Mouse (Mus musculus) MEL (cell line): Measurements from ENCODE around the gene Cntn2. TPM values are rescaled to one million over a fixed set of nuclear protein-coding genes. Genes with fewer than 3 reads are reported as not detected.

Experiments
- DNase-seq: peaks from one replicate; pipeline ENCODE4 v3.0.0; 2011; ENCODE audit warnings: low read depth, low spot score
- H3K27ac ChIP-seq: 2 replicates; pipeline ENCODE4 v1.5.1; 2012; ENCODE audit warnings: low read depth, mild to moderate bottlenecking, control low read depth, low read length, moderate library complexity; ENCODE audit not compliant: control insufficient read depth
- H3K27me3 ChIP-seq, 2 experiments: fragments of 150-350 bp in 1 of 2; sonication (generic) in 1 of 2; 2 replicates each; pipeline ENCODE4 v1.6.1; 2012; ENCODE audit warnings: low read length in 2 of 2, mild to moderate bottlenecking in 2 of 2, improper control_type of control experiment in 1 of 2, moderate library complexity in 1 of 2; ENCODE audit not compliant: insufficient read depth in 2 of 2, control insufficient read depth in 1 of 2
- H3K36me3 ChIP-seq, 2 experiments: 2 replicates each; pipeline ENCODE4 v1.6.1; 2012 to 2014; ENCODE audit warnings: low read length in 2 of 2, improper control_type of control experiment in 1 of 2, inconsistent platforms in 1 of 2, mild to moderate bottlenecking in 1 of 2; ENCODE audit not compliant: insufficient read depth in 2 of 2, control insufficient read depth in 1 of 2
- H3K4me1 ChIP-seq, 2 experiments: fragments of 150-350 bp in 1 of 2; sonication (generic) in 1 of 2; 2 replicates each; pipeline ENCODE4 v1.6.1; 2012; ENCODE audit warnings: low read length in 2 of 2, improper control_type of control experiment in 1 of 2, mild to moderate bottlenecking in 1 of 2; ENCODE audit not compliant: insufficient read depth in 2 of 2, control insufficient read depth in 1 of 2
- H3K4me3 ChIP-seq, 2 experiments: fragments of 150-350 bp in 1 of 2; sonication (generic) in 1 of 2; 2 replicates each; pipeline ENCODE4 v1.5.1; 2012; ENCODE audit warnings: low read depth in 2 of 2, low read length in 2 of 2, mild to moderate bottlenecking in 2 of 2, moderate library complexity in 2 of 2, control low read depth in 1 of 2, improper control_type of control experiment in 1 of 2; ENCODE audit not compliant: control insufficient read depth in 1 of 2, insufficient read depth in 1 of 2
- H3K79me2 ChIP-seq: 2 replicates; pipeline ENCODE4 v1.6.1; 2012; ENCODE audit warnings: mild to moderate bottlenecking, low read length, moderate library complexity; ENCODE audit not compliant: control insufficient read depth, poor library complexity, insufficient read depth
- H3K9ac ChIP-seq: 2 replicates; pipeline ENCODE4 v1.6.1; 2012; ENCODE audit warnings: low read depth, mild to moderate bottlenecking, control low read depth, low read length, moderate library complexity; ENCODE audit not compliant: control insufficient read depth, poor library complexity, severe bottlenecking
- H3K9me3 ChIP-seq: fragments of 150-350 bp; sonication (generic); replicated peaks from 2 replicates; pipeline ENCODE4 v1.6.1; 2012; ENCODE audit warnings: mild to moderate bottlenecking, low read length, improper control_type of control experiment, moderate library complexity; ENCODE audit not compliant: insufficient read depth
- CHD1 ChIP-seq: IDR thresholded peaks from 2 replicates; pipeline ENCODE4 v1.6.1; 2012; ENCODE audit warnings: low read depth, mild to moderate bottlenecking, inconsistent platforms, low read length, improper control_type of control experiment
- CHD2 ChIP-seq: IDR thresholded peaks from 2 replicates; pipeline ENCODE4 v1.6.1; 2011; ENCODE audit warnings: low read length, improper control_type of control experiment
- CTCF ChIP-seq, 3 experiments: IDR thresholded peaks in 2 of 3; conservative IDR thresholded peaks in 1 of 3; 2 replicates each; pipeline ENCODE4 v1.5.1; 2011 to 2012; ENCODE audit warnings: low read length in 3 of 3, low read depth in 2 of 3, mild to moderate bottlenecking in 2 of 3, improper control_type of control experiment in 1 of 3, inconsistent platforms in 1 of 3, mixed read lengths in 1 of 3, moderate library complexity in 1 of 3; ENCODE audit not compliant: control insufficient read depth in 1 of 3, insufficient read depth in 1 of 3, poor library complexity in 1 of 3, severe bottlenecking in 1 of 3
- E2F4 ChIP-seq: IDR thresholded peaks from 2 replicates; pipeline ENCODE4 v1.6.1; 2011; ENCODE audit warnings: low read depth, low read length, improper control_type of control experiment, borderline replicate concordance
- ELF1 ChIP-seq: IDR thresholded peaks from 2 replicates; pipeline ENCODE4 v1.6.1; 2014; ENCODE audit warnings: low read depth, mild to moderate bottlenecking, inconsistent platforms, low read length, improper control_type of control experiment, moderate library complexity
- HCFC1 ChIP-seq: IDR thresholded peaks from 2 replicates; pipeline ENCODE4 v1.6.1; 2012; ENCODE audit warnings: low read depth, mild to moderate bottlenecking, inconsistent platforms, low read length, improper control_type of control experiment, moderate library complexity
- KAT2A ChIP-seq: conservative IDR thresholded peaks from 2 replicates; pipeline ENCODE4 v1.6.1; 2012; ENCODE audit warnings: low read depth, low read length, improper control_type of control experiment, inconsistent platforms
- MAFK ChIP-seq: IDR thresholded peaks from 2 replicates; pipeline ENCODE4 v1.6.1; 2011; ENCODE audit warnings: low read depth, mild to moderate bottlenecking, low read length, improper control_type of control experiment, borderline replicate concordance
- MAX ChIP-seq: IDR thresholded peaks from 2 replicates; pipeline ENCODE4 v1.6.1; 2011; ENCODE audit warnings: low read length, improper control_type of control experiment
- MAZ ChIP-seq: IDR thresholded peaks from 2 replicates; pipeline ENCODE4 v1.6.1; 2012; ENCODE audit warnings: low read depth, mild to moderate bottlenecking, inconsistent platforms, low read length, improper control_type of control experiment
- NELFE ChIP-seq: IDR thresholded peaks from 2 replicates; pipeline ENCODE4 v1.6.1; 2011; ENCODE audit warnings: low read depth, low read length, improper control_type of control experiment
- POLR2AphosphoS2 ChIP-seq: IDR thresholded peaks from 2 replicates; pipeline ENCODE4 v1.6.1; 2011; ENCODE audit warnings: low read length, improper control_type of control experiment
- POLR2AphosphoS5 ChIP-seq: IDR thresholded peaks from 2 replicates; pipeline ENCODE4 v1.6.1; 2012; ENCODE audit warnings: low read depth, borderline replicate concordance, mild to moderate bottlenecking, inconsistent platforms, low read length, moderate library complexity, mixed read lengths
- RAD21 ChIP-seq: IDR thresholded peaks from 2 replicates; pipeline ENCODE4 v1.6.1; 2011; ENCODE audit warnings: mild to moderate bottlenecking, low read depth, low read length, improper control_type of control experiment
- SIN3A ChIP-seq: IDR thresholded peaks from 2 replicates; pipeline ENCODE4 v1.6.1; 2012; ENCODE audit warnings: low read length, improper control_type of control experiment, inconsistent platforms
- SMC3 ChIP-seq: IDR thresholded peaks from 2 replicates; pipeline ENCODE4 v1.6.1; 2011; ENCODE audit warnings: low read depth, low read length, improper control_type of control experiment
- TBP ChIP-seq: IDR thresholded peaks from 2 replicates; pipeline ENCODE4 v1.8.0; 2011; ENCODE audit warnings: low read depth, low read length, improper control_type of control experiment
- UBTF ChIP-seq: IDR thresholded peaks from 2 replicates; pipeline ENCODE4 v1.6.1; 2012; ENCODE audit warnings: low read depth, mild to moderate bottlenecking, inconsistent platforms, low read length, improper control_type of control experiment, moderate library complexity, borderline replicate concordance; ENCODE audit not compliant: insufficient read depth
- ZMIZ1 ChIP-seq: IDR thresholded peaks from 2 replicates; pipeline ENCODE4 v1.6.1; 2012; ENCODE audit warnings: low read depth, mild to moderate bottlenecking, inconsistent platforms, low read length, improper control_type of control experiment, moderate library complexity
- ZNF384 ChIP-seq: IDR thresholded peaks from 2 replicates; pipeline ENCODE4 v1.6.1; 2012; ENCODE audit warnings: low read depth, mild to moderate bottlenecking, inconsistent platforms, low read length, improper control_type of control experiment
- polyA plus RNA-seq, 2 experiments: library from polyadenylated mRNA; stranded (reverse) in 1 of 2; unstranded in 1 of 2; fragments of >175 nt in 1 of 2; fragments of >200 nt in 1 of 2; gene quantifications; 2 replicates each; pipeline versions ENCODE4 v1.2.1 to v1.2.4; 2012; ENCODE audit warnings: low replicate concordance in 2 of 2, low read depth in 1 of 2; ENCODE audit not compliant: insufficient read length in 2 of 2, insufficient read depth in 1 of 2, missing spikeins in 1 of 2
- total RNA-seq: library from RNA; depleted of rRNA; stranded (reverse); fragments of 300-350 nt; gene quantifications from 2 replicates; pipeline ENCODE4 v1.2.3, GENCODE M21; 2012

Cntn2 gene
- total and polyA plus RNA-seq, 3 experiments = not detected

GRCm38 (mm10) chr1:132474496-132474895 lies 68.6 kb downstream of the Cntn2 start:
- Histone ChIP-seq H3K36me3 (peaks cover 0 to 27% of the 10 kb centered on the region in 2 experiments; a peak in 2 of 4 replicates), H3K4me3 (no peak overlapping the region), H3K4me1 (peaks cover 2 to 9% of the 10 kb centered on the region in 2 experiments), H3K9me3 (no peaks in the 10 kb centered on the region), H3K27ac (no peak overlapping the region), H3K79me2 (peaks cover 29% of the 10 kb centered on the region), H3K27me3 (no peaks in the 10 kb centered on the region), H3K9ac (no peak overlapping the region)
- TF ChIP-seq CHD1 (no peak), MAZ (no peak), NELFE (no peak), KAT2A (no peak), SMC3 (no peak), TBP (no peak), UBTF (no peak), MAFK (no peak), E2F4 (no peak), MAX (no peak), ELF1 (no peak), POLR2AphosphoS5 (no peak), POLR2AphosphoS2 (no peak), HCFC1 (no peak)
- DNase-seq = peak; percentile 18

GRCm38 (mm10) chr1:132472537-132472936 lies 70.5 kb downstream of the Cntn2 start:
- no peak overlapping the region for H3K27ac ChIP-seq
- no peak overlapping the region for H3K9ac ChIP-seq
- TF ChIP-seq SMC3 = peak; percentile 33; the same call in 1 of the 2 replicates
- no peak for TF ChIP-seq SIN3A
- TF ChIP-seq CHD2 = no peak
- TF ChIP-seq UBTF = no peak
- peak; percentile 96 for TF ChIP-seq ZNF384
- peak; percentile 22 to 49 (median 32); a peak in 3 of 6 replicates for TF ChIP-seq CTCF (IDR thresholded peaks at IDR 0.05 in 2 of 3, conservative IDR thresholded peaks at IDR 0.05 in 1 of 3; ENCODE audit: control insufficient read depth in 1 of 3, insufficient read depth in 1 of 3, low read depth in 2 of 3, low read length in 3 of 3, poor library complexity in 1 of 3, severe bottlenecking in 1 of 3)
- no peak for TF ChIP-seq ZMIZ1
- peak; percentile 22 for TF ChIP-seq RAD21
- no peak overlapping the region for H3K4me3 ChIP-seq
- H3K9me3 ChIP-seq = no peaks in the 10 kb centered on the region
- H3K27me3 ChIP-seq = no peaks in the 10 kb centered on the region
- DNase-seq = peak; percentile 39
- peaks cover 12% of the 10 kb centered on the region for H3K79me2 ChIP-seq
- peaks cover 0 to 14% of the 10 kb centered on the region in 2 experiments; a peak in 2 of 4 replicates for H3K36me3 ChIP-seq
- peaks cover 2 to 5% of the 10 kb centered on the region in 2 experiments; a peak in 3 of 4 replicates for H3K4me1 ChIP-seq
